Mouse (Mus musculus): ENCODE results near the gene Blm.

Blm gene

DNA sequence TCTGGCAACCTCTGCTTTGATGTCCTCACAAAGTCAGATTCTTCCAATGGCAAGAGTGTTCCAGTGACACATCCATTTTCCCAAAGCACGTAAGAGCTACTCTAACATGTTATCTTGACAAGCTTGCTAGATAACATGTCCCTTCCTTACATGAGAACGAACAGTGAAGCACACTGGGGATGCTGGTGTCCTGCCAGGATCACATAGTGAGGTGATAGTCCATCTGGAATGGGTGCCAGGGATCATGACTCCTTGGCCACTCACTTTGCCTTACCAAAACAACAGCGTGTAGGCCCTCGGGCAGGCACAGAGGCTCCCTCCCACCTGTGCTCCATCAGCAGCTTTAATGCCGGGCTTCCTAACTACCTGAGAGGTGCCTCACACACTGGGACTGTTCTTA, 74.7 kb downstream of the Blm start:
- DNase-seq (ENCODE audit: low read depth) = no peak

DNA sequence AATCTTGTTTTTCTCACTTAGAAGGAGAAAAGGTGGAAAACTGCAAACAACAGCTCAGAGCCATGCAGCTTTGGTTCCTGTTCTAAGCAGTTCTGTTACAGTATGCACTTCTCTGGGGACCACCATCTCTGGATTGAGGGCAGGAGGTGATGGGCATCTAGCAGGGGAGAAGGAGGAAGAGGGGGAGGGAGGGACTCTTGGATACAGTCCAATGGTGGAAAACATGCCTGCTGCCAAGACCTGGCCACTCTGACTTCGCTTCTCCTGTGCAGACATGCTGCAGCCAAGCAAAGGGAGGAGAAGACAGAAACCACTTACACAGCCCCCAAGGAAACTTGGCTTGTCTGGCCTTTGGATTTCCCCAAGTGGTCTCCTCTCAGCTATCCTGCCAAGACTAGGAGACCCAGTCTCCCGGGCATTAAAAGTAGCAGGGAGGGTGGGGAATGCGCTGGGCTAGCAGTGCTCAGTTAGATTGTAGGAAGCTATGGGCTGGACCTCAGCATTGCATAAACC, 77.0 kb downstream of the Blm start:
- no peak for DNase-seq (ENCODE audit: low read depth)

DNA sequence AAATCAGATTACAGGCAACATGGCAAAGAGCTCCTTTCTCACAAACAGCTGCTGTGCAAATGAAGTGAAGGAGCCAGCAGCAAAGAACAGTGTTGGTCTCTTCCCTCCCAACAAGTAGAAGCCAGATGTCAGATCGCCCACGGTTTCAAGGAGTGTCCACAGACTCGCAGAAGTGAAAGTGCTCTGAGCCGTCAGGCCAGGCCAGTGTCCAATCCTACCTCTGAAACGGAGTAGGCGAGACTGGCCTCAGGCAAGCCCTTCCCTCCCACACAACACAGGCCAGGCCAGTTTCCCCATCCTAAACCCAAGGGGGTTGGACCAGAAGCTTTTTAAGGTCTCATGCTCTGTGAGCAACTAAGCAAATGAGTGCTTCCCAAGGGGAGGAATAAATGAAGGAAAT, 77.7 kb downstream of the Blm start:
- peak; percentile 83 for DNase-seq (ENCODE audit: low read depth)

DNA sequence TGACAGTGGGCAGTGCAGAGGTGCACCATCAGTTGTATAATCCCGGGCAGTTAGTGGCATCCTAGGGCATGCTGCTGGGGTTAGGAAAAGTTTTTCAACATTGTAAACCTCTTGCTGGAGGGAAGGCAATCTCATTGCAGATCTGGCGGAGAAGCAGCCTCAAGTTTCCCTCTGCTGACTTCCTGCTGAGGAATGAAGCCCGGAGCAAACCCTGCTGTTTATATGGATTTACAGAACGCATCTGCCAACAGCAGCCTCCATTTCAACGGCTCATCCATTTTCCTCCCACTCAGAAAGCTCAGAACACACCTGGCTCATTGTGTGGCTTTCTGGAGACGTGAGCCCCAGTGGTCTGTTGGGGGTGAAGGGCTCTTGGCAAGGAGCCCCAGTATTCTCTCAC, 78.6 kb downstream of the Blm start:
- no peak for DNase-seq (ENCODE audit: low read depth)

DNA sequence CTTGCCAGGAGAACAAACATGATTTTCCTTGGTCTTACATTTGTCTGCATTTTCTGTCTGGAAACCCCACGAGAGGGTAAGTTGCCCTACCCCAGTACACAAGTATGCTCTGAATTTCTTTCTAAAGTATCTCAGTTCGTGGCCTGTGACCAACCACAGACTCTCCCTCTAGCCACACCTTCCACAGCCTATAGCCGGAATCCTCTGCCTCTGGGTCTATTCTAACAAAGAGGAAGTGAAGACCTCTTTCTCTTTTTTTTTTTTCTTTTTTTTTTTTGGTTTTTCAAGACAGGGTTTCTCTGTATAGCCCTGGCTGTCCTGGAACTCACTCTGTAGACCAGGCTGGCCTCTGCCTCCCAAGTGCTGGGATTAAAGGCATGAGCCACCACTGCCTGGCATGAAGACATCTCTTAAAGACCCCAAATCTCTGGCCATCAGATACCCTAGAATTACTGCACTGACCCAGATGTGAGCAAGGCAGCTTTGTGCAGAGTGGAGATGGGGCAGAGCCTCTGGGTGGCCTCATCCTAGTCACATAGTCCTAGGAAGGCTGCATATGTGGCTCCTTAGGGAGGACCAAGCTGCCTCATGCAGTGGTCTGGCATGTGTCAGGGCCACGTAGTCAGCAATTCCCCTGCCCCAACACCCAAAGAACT, 79.3 kb downstream of the Blm start:
- no peak for DNase-seq (ENCODE audit: low read depth)

DNA sequence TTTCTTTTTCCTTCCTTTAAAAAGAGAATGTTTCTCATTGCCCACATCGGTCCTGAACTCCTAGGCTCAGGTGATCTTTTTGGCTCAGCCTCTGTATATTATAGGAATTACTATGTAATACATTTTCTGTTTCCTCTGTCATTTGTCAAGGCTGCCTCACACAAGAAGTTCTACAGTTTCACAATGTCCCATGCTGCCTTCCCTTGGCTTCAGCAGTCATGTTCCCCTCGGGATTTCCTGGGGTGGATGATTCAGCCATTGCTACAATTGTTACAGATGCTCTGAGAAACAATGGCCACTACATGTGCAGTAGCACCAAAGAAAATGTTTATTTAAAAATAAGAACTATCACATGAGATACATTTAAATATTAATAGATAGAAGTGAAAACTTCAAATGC, 80.1 kb downstream of the Blm start:
- no peak for DNase-seq (ENCODE audit: low read depth)

DNA sequence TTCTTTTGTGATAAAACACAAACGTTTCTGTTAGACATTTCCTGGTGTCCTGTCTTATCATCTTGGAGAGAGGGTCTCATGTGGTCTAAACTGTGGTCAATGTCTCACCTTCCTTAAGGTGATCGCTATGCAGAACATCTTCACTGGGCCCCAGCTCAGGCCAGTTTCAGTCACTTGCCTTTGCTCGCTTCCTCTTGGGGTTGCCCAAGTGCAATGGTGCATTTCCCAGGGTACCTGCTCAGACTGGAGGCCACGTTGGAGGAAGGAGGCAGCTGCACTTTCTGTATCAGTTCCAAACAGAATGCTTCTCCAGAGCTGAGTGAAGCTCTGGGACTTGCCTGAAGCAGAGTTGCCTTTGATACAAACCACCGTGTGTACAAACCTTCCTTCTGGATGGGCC, 80.9 kb downstream of the Blm start:
- DNase-seq (ENCODE audit: low read depth) = no peak

DNA sequence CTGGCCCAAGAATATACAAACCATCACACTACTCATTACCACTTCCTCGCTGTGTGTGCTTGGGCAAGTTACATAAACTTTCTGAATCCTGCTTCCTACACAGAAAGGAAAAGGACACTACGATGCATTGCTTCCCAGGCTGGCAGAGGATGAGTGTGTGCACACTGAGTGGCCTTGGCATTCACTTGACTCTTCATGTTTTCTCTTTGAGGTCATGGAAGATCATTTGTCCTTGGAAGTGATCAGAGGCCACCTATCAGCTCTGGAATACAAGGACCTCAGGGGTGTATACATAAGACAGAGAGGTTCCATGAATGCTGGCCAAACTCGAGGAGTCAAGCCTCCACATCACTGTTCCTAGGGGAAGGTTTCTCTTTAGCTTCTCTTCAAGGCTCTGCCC, 81.8 kb downstream of the Blm start:
- DNase-seq (ENCODE audit: low read depth) = no peak

DNA sequence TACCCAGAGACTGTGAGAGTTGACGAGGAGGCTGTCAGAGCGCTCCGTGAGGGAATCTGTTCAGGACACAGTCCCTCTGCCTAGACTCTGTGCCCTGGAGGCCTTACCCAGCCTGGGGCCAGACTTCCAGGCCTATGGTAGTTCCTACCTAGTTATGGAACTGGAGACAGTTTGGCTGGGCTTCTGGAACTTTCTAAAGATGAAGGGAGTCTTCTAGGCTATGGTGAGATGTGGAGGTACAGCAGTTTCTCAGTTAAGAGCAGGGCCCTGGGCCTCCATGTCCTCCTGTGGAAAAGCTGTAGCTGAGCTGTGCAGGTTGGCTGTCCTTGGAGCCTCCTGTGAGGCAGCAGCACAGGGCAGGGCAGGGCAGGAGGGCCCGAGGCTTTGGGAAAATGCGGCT, 82.7 kb downstream of the Blm start:
- no peak for DNase-seq (ENCODE audit: low read depth)

DNA sequence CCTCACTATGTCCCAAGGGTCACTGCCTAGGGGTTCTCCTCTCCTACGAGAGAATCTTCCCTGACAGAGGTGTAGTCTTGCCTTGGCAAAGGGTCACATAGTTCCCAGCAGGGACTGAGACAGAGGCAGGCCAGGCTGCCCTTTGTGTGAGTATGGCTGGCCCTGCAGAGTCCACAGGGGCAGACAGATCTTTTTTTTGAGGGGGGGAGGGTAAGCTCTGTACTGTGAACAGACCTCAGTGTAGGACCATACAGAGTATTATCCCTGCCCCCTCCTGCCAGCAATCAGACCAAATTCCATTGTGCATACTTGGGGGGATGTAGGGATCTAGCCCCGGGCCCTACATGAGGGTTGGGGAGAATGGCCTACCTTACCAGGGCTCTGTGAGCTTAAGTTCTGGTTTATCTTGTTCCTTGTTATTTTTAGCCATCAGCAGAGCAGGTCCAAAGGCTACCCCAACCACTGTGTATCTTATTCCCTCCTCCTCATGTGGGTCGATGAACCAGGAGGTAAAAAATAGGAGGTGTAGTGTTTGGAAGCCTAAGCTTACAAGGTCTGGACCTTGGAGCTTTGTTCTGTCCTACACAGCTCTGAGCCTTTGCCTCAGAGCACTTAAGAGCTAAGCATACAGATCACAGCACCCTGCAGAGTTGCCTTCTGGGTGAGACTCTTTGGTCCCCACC, 83.2 kb downstream of the Blm start:
- no peak for DNase-seq (ENCODE audit: low read depth)

DNA sequence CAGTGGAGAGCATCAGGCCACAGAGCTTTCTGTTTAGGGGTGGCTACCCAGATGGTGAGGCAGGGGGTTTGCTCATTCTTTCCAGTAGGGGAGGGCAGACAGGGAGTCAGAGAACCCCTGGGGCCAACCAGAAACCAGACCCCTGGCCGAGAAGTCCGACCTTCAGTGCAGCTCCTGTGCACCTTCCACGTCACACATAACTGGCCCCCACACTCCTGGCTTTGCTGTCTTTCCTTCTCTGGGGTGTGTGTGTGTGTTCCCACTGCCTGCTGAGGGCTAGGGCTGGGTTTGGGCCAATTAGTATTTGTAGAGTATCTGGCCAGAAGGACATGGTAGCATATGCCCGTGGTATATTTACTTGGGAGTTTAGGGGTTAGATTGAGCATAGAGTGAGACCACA, 84.6 kb downstream of the Blm start:
- no peak for DNase-seq (ENCODE audit: low read depth)

DNA sequence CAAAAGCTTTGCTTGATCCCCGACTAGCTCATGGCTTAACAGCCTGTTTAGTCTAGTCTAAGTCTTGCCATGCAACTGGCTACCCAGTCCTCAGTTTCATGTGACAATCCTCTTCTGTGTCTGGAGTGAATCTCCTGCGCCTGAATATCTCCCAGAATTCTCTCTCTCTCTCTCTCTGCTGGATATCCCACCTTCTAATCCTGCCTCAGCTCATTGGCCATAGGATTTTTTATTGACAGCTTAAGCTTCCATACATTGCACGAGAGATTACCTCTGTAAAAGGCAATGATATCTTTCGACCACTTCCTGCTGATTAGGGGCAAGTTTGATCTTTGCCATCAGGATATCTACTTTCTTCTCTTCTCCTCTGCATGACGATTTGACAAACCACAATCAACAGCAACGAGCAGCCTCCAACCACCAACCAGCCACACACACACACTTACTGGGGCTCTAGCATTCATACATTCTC, 85.3 kb downstream of the Blm start:
- no peak for DNase-seq (ENCODE audit: low read depth)

DNA sequence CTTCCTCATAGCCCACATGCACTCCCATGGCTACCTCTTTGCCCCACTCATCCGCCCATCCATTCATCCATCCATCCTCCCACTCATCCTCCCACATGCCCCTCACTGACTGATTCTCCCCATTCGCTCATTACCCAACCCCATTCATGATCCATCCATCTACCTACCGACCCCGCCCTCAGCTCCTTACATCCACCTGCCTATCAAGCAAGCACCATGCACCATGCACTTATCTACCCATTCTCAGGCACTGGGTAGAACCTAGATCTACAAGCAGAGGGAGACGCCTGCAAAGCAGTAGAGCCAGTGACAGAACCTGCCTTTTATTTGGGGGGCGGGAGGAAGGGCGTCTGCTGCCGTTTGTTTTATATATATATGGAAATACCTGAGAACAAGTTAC, 87.6 kb downstream of the Blm start:
- no peak for DNase-seq (ENCODE audit: low read depth)

DNA sequence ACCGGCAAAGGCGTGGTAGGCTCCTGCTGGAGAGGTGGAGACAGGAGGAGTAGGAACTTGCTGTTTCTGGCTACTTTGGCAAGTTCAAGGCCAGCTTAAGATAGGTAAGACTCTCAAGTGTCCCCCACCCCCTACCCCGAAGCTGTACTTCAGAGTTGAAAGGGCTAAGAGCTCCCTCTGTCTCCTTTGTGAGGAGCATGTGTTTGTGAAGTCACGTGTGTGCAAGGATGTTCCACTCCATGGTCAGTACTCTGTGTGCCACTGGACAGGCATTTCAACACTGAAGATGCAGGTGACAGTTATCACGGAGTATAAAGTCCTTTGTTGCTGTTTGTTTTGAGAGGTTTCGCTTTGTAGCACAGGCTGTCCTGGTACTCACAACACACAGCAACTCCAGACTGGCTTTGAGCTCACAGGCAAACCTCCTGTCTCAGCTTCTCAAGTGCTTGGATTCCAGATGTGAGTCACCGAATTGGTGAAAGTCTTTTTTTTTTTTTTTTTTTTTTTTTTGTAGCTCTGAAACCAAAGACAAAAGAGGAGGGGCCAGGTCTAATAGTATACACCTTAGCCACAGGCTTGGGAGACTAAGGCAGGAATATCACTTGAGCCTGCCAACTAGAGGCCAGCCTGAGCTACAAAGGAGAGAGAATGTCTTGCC, 88.6 kb downstream of the Blm start:
- DNase-seq (ENCODE audit: low read depth) = no peak

DNA sequence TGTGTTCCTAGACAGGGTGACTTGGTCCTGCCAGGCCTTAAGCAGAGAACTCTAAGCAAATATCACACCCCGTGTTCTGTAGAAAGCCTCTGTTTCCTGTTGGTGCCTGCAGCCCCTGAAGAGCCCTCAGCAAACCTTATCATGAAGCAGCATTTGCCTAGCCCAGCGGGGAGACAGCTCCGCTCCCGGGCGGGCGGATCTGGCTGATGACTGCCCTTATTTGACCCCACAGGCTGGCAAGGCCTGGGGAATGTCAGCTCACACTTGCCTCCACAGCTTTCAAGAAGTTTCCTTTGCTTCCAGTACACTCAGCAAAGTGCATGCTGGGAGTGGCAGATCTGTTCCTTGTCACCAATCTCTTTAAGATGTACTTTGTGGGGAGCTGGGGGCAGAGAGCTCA, 89.4 kb downstream of the Blm start:
- DNase-seq (ENCODE audit: low read depth) = no peak

DNA sequence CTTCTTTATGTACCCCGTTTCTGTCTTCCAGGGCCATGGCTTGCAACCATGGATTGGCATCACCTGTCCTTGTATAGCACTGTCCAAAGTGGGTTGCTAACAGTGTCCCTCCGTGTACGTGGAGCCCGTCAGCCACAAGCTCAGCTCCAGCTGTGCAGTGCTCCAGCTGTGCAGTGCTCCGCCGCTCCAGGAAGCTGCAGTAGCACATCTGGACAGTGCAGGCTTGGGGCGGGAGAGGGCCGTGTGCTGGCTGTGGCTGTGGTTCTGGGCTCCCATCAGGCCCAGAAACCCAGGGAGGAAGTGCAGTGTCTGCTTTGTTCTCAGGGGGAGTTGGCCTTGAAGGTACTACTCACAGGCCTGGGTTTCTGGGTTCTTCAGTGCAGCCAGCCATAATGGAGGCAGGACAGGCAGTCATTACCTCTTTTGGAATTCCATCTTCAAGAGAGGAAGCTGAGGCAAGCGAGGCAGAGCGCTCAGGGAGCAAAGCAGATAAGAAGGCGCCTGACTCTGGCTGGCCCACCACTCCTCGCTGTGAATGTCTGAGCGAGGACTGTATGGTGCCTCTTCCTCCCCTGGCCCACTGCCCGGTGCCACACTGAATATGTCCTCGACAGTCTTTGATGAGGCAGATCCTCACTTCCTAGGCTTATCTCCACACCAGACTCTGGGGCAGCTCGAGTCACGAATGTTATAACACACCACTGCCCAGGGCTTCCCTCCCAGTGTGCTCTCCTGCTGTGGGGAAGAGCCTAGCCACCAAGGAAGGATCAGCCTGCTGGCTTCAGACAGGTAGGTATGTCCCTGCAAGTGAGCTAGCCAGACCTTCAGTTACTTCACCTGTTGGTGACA, 90.3 kb downstream of the Blm start:
- no peak for DNase-seq (ENCODE audit: low read depth)

DNA sequence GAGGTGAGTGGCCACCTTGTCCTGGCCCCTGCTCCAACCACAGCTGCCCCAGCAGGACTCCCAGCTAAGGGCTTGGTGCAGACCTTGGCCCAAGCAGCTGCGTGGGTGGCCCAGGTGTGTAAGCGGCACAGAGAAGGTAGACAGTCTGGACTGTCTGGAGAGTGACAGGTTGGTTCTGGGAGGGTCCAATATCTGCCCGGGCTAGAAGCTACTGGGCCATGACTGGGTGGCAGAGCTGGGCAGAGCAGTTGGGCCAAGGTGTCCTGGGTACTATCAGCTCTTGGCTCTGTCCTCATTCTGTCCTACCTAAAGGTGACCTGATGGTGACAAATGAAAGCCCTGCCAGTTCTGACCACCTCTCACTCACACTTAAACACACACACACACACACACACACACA, 91.8 kb downstream of the Blm start:
- no peak for DNase-seq (ENCODE audit: low read depth)

DNA sequence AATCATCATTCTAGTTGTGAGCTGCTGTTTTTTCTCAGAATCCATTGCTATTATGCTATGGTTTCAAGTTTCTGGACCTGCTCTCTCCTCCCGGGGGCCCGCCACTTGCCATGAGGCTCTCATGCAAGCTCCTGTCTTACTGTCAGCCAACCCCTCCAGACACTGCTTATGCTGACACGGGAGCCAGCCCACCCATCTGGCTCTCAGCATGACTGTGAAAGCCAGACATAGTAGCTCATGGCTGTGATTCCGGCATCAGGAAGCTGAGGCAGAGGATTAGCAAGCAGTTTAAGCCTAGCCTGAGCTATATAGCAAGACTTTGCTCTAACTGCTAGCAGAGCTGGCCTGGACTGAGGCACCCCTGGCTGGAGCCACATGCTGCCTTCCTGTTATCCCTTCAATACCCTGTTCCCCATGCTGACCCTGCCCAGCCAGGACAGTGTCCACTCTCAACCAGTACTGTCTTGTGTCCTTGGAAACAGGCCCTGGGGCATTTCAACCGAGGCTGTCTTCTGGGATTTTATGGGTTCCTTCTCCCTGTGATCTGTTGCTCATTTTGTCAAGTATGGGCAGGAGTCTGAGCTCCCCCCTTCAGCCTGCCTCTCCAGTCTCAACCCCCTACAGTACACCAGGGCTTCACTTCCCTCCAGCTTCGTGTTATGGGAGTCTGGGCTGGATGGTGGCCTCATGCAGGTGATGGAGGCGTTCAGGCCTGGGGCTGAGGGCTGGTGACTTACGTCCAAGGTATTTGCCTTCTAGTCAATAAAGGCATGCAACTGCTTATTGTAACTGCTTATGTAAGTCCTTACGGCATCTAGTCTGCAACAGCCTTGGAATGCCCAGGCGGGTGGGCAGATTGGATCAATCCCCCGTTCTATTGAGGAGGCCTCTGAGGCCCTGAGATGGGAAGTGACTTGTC, 92.7 kb downstream of the Blm start:
- DNase-seq (ENCODE audit: low read depth) = no peak

DNA sequence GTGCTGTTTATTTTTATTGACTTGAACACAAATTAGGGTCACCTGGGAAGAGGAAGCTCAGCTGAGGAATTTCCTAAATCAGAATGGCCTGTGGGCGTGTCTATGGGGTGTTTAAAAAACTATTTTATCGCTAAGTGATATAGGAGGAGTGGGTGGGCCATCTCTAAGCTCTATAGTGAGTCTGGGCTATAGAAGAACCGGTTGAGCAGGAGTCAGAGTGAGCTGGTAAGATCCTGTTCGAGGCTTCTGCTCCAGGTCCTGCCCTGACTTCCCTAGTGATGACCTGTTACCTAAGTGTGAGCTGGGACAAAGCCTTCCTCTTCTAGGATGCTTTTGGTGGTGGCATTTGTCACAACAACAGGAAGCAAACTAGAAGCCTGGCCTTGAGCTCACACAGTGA, 94.2 kb downstream of the Blm start:
- no peak for DNase-seq (ENCODE audit: low read depth)

DNA sequence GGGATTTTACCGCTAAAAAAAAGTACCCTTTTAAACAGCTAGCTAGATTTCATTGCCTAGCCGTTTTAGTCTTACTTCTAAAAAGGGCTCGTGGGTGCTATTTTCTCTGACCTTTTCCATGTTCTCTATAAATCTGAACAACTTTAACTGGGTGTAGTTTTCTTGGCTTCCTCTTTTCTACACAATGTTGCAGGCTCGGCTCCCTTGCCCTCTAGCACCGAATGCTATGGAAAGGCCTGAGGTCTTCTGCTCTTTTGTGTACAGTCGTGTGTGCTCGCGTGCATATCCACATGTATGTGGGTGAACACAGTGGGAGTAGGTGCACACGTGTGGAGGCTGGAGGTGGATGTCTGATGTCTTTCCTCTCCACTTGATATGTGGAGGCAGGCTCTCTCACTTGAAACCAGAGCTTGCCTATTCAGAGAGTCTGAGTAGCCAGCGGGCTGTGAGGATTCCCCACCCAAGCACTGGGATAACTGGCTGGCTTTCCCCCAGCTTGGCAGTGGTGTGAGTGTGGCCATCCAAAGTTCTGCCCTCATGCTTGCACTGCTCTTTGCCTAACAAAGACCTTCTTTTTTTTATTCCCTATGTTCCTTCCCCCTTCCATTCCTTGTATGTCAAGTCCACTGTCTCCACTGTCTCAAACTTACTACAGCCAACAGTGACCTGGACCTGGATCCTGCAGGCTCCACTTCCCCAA, 95.0 kb downstream of the Blm start:
- no peak for DNase-seq (ENCODE audit: low read depth)
